Mouse (Mus musculus) spleen, adult 12 weeks (tissue): ENCODE data around the gene Olfr577.

Experiments used
- DNase-seq: peaks from one replicate; pipeline ENCODE4 v3.0.0; 2022; ENCODE audit warnings: low spot score

Gene Olfr577

GRCm38 (mm10) chr7:102975843-102976242, at the start of gene Olfr577:
Olfr577 (minus strand) TSS chr7:102975943.
- no peak for DNase-seq

GRCm38 (mm10) chr7:102989224-102989623, 13.5 kb upstream of the Olfr577 start, which contains the start of gene Olfr578:
Olfr578 (minus strand) TSS chr7:102989324.
- DNase-seq, result no peak

GRCm38 (mm10) chr7:102974399-102974798, 1.3 kb downstream of the Olfr577 start:
- DNase-seq, result no peak

- DNase-seq, result no peak
Observed at GRCm38 (mm10) chr7:102962360-102962759, 13.4 kb downstream of the Olfr577 start, which contains the start of gene Olfr576. Olfr576 (plus strand) TSS chr7:102962660.

GRCm38 (mm10) chr7:102958593-102958992, 17.1 kb downstream of the Olfr577 start, which contains the start of gene Olfr575:
Olfr575 (minus strand) TSS chr7:102958775.
- DNase-seq, result no peak

GRCm38 (mm10) chr7:102958137-102958536, 17.6 kb downstream of the Olfr577 start:
- DNase-seq, result no peak

GRCm38 (mm10) chr7:102950732-102951131, 25.0 kb downstream of the Olfr577 start:
- DNase-seq, result no peak

GRCm38 (mm10) chr7:102948167-102948566, 27.6 kb downstream of the Olfr577 start, which contains the start of gene Olfr574:
Olfr574 (plus strand) TSS chr7:102948467.
- no peak for DNase-seq

GRCm38 (mm10) chr7:102943417-102943816, 32.3 kb downstream of the Olfr577 start:
- DNase-seq, result no peak

- DNase-seq, result no peak
Observed at GRCm38 (mm10) chr7:102942475-102942874, 33.3 kb downstream of the Olfr577 start, which contains the start of gene Olfr573-ps1. Olfr573-ps1 (minus strand) TSS chr7:102942575.

GRCm38 (mm10) chr7:102927105-102927504, 48.6 kb downstream of the Olfr577 start:
- DNase-seq, result no peak

GRCm38 (mm10) chr7:102924109-102924508, 51.6 kb downstream of the Olfr577 start, which contains the start of gene Olfr572:
Olfr572 (plus strand) TSS chr7:102924409.
- DNase-seq, result no peak
